Mouse (Mus musculus): ENCODE measurements around the gene Olfr1359.
A peak's percentile ranks its signal among the peaks of the same experiment; 100 is the strongest.
"Not testable (repeated sequence)": the region's sequence is repeated elsewhere in the genome, so short reads cannot be mapped to it uniquely, and the experiment has no call there.

The Olfr1359 gene

DNA sequence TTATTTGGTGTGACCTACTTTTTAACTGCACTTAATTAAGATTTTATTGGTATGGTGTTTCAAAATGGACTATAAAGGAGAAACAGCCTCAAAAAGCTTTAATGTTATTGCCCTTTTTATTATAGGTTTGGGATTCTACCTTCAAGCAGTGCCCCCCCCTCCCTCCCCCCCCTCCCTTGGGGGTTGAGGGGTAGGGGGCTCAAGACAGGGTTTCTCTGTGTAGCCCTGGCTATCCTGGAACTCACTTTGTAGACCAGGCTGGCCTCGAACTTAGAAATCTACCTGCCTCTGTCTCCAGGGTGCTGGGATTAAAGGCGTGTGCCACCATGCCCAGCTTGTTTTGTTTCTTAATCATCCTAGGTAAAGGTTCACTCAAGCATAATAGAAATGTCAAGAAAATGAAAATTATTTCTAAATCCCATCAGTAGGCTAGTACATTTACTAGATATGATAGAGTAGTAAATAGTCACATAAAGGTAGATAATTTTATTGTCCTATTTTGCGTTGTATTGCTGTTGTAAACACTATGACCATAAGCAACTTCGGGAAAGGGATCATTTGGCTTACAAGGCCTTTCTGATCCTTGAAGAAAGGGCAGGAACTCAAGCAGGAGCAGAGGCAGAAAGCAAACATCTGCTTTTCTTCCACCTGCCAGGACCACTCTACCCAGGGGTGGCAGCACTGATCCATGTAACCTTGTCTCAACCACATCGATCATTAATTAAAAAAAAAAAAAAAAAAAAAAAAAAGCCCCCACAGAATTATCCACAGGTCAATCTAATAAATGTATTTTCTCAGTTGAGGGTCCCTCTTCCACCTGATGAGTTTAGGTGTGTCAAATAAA is 25.3 kb downstream of the Olfr1359 start:
- no peak for DNase-seq (ENCODE audit: low read depth, low spot score)

DNA sequence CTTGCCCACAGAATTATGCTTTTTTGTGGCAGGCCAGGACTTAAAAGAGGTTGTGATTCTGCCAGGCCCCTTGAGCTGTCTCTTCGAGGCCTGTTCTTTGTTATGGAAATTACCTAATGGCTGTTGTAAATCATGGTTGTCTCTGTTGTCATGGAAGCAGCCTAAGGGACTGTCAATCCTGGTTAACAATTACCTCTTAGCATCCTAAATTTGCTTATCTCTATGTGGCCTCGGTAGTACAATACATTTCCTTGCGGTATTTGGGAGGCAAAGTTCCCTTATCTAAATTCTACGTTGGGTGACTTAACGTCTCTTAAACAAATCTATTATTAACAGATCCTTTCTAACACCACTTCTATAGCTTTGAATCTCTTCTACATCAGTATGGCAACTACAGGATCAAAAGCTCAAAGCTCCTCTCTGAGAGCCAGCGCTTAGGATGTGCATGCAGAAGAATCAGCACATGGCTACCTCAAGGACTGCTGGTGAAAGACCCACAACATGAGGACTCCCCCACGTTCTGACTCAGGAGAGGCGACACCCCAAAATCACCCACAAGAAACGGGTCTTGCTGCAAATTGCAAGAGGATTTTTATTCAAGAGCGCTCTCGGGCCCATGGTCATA is 30.1 kb downstream of the Olfr1359 start:
- no peak for DNase-seq (ENCODE audit: low read depth, low spot score)

DNA sequence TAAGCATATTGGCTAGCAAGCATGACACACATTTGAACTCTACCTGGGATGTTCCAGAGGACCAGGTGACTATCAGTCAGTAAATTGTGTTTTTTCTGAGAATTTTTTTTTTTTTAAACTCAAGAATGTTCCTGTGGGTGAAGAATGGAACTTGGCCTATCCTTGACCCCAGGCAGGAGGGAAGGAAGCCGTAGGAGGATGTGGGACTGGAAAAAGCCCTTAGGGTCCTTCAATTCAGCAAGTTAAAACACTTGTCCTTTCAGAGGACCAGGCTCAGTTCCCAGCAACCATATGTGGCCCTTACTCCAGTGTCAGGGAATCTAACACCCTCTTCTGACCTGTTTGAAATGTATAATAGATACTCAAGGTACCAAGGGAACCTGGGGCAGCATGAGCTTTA is 31.6 kb downstream of the Olfr1359 start:
- DNase-seq (ENCODE audit: low read depth, low spot score) = no peak

DNA sequence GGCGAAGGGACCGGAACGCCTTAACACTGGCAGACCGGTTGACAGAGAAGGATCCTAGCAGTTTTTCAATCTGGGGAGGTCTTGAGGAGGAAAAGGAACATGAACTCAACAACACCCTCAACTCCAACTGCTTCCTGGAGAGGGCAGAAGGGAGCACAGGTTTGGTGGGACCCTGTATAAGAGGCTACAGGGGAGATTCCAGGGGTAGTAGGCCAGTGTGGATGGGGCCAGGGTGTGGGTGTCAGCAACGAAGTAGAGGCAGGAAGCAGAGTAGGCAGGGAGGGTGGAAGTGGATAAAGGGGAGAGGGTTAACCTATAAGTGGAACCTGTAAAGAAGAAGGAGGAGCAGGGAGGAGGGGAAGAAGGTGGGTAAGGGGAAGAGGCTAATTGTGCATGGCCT is 35.6 kb downstream of the Olfr1359 start:
- DNase-seq (ENCODE audit: low read depth, low spot score) = no peak

DNA sequence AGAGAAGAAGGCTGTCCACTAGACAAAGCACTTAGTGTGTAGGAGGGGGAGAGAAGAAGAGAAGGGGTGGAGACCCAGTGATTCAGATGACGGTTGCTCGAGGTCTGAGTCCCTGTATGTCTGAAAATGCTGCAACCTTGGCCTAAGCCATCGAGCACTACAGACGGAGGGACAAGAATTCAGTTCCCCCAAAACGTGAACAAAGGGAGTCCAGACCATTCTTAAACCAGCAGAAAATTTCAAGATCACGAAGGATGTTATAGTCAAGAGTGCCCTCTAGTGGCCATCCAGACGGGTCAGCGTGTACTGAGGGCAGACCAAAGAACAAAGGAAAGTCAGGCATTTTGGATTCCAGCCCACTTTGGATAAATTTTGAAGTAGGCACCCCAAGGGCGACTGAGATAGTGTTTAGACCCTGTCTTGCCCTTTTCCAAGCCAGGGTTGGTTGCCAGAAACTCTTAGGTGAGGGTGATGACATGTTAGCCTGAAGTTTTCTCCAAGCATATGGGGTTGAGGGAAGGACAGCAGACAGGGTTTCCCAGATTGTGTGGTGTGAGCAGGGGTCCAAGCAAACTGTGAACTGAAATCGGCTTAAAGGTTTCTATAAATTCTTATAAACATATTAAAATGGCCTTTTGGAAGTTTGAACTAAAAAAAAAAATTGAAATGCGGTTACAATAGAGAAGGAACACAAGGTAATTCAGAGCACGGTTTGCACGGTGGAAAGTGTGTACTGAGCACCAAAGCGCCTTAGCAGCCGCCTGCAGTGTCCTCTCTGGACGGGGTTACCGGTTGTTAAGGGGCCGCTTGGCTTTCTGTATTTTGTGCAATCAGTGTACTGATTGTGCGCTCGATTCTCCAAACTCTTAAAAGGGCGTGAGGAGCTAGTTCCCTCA is 36.3 kb downstream of the Olfr1359 start:
- no peak for DNase-seq (ENCODE audit: low read depth, low spot score)

DNA sequence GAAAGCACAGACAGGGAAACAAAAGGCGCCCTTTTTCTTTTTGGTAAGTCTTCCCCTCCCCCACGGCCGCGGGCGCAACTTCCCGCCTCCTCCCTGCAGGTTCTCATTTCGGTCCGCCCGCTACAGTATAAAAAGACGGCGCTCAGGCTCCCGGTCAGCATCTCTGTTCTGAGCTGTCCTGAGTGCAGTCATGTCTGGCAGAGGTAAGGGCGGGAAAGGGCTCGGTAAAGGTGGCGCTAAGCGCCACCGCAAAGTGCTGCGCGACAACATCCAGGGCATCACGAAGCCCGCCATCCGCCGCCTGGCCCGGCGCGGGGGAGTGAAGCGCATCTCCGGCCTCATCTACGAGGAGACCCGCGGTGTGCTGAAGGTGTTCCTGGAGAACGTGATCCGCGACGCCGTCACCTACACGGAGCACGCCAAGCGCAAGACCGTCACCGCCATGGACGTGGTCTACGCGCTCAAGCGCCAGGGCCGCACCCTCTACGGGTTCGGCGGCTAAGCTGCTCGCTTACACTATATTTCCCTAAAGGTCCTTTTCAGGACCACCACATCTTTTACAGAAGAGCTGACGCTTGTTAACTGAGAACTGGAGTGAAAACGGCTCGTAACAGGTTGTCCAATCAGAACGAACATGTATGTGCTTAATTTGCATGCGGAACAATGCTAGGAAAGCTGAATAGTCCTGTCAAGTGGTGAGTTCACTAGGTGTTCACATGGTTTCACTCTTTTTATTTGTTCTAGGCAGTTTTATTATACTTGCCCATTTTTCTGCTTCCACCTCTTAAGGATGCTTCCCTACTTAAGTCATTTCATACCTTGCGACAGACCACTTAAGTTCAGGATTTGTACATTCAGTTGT is 37.2 kb downstream of the Olfr1359 start, which contains the start of gene Hist1h4j:
Gene Hist1h4j, plus strand, starts transcription at position 159 of the 862 bp plus-strand sequence.
- DNase-seq (ENCODE audit: low read depth, low spot score) = not testable (repeated sequence)

DNA sequence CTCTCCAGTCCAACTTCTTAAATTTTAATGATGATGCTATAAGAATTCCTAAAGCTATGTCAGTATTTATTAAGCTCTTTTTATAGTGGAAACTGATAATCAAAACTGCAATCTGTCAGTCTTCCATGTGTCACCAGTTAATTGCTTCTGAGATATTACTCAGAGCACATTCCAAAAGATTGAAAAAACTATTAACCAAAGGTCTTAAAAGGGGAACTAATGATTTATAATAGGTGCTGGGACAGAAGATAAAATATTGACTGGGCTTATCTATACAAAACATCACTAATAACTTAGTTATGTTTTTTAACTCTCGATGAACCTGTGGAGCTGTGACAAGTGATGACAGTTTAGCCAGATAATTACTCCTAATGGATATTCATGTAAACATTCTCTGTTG is 47.1 kb downstream of the Olfr1359 start:
- DNase-seq (ENCODE audit: low read depth, low spot score) = no peak

DNA sequence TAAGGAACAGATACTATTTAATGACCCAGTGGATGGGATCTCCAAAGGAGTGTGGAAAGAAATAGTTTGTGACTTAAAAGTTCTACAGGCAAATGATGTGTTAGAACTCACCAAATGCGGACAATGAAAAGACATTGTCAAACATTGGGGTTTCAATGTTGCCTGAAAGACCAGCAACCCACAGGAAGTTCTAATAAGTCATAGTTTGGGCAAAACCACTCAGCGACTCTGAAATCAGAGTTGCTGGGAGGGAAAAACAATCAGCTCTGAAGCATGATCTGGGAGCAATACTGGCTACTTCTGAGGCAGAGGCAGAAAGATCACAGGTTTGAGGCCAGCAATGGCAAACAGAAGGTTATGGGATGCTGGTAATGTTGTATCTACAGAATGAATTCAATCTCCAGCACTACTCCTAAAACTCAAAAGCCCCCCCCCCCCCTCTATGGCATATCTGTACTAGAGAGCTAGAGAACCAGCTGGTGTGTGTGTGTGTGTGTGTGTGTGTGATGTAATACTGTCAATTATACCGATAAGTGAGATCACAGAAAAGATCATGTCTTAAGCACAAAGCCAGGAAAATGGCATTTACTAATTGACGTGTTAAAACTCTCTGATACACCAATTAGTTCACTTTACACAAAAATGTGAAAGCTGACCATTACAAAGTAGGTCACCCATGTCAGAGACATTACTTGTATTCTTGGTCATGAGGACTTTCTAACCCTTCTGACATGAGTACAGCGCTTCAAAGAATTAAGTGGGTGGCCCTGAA is 51.7 kb downstream of the Olfr1359 start:
- no peak for DNase-seq (ENCODE audit: low read depth, low spot score)

DNA sequence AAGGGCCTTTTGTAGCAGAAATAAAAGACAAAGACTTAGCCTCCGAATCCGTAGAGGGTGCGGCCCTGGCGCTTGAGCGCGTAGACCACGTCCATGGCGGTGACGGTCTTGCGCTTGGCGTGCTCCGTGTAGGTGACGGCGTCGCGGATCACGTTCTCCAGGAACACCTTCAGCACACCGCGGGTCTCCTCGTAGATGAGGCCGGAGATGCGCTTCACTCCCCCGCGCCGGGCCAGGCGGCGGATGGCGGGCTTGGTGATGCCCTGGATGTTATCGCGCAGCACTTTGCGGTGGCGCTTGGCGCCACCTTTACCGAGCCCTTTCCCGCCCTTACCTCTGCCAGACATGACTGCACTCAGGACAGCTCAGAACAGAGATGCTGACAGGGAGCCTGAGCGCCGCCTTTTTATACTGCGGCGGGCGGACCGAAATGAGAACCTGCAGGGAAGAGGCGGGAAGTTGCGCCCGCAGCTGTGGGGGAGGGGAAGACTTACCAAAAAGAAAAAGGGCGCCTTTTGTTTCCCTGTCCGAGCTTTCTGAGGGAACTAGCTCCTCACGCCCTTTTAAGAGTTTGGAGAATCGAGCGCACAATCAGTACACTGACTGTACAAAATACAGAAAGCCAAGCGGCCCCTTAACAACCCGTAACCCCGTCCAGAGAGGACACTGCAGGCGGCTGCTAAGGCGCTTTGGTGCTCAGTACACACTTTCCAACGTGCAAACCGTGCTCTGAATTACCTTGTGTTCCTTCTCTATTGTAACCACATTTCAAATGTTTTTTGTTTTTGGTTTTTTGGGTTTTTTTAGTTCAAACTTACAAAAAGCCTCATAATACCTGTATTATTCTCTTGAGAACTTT is 52.5 kb downstream of the Olfr1359 start, which contains the start of gene Hist1h4k:
Gene Hist1h4k, minus strand, starts transcription at position 347 of the 859 bp plus-strand sequence.
- not testable (repeated sequence) for DNase-seq (ENCODE audit: low read depth, low spot score)

DNA sequence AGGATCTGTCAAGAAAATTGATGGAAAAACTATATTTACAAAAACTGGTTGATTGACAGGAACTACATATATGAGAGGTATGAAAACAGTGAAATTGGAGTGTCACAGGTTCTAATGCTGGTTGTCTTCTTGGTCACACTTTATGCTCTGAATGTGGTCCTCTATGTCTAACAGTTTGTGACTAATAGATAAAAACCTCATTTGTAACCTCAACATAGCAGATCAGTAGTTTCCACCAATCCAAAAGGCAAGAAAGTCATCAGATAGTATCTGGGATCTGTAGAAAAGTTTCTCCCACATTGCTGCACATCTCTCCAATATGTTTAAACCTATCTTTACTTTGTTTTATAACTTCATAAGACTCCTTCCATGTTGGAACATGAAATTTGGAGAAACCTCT is 53.5 kb downstream of the Olfr1359 start:
- DNase-seq (ENCODE audit: low read depth, low spot score) = no peak

DNA sequence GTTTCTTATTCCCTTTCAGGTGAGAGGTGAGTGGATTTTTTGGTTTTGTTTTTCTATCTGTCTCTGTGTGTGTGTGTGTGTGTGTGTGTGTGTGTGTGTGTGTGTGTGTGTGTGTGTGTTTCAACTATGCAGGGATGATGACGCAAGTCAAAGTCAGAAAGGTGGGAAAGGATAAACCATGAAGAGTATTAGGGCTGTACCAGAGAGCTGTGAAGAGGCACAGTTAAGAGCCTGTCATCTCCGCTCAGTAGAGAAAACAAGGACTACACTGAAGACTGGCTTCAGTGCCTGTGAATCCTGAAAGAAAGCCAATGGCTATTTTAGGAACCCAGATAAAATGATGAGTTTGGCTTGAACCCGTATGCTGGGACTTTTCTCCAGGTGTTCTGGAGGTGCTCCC is 53.9 kb downstream of the Olfr1359 start:
- DNase-seq (ENCODE audit: low read depth, low spot score) = no peak

DNA sequence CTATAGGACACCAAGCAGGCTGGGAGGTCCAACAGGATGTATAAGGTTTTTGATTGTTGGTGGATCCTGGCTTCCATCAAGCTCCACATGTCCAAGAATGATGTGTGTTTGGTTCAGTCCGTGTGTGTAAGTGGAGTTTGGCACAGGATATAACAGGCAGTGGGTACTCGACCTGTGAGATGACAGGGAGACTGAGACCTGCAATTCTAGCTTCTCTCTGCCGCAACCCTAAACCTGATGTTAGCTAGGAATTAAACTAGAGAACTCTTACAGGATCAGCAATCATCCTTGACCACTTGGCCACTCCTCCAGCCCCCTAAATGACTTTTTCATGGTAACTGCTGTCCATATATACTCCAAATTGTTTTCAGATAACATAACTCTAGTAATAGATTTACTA is 54.4 kb downstream of the Olfr1359 start:
- no peak for DNase-seq (ENCODE audit: low read depth, low spot score)

DNA sequence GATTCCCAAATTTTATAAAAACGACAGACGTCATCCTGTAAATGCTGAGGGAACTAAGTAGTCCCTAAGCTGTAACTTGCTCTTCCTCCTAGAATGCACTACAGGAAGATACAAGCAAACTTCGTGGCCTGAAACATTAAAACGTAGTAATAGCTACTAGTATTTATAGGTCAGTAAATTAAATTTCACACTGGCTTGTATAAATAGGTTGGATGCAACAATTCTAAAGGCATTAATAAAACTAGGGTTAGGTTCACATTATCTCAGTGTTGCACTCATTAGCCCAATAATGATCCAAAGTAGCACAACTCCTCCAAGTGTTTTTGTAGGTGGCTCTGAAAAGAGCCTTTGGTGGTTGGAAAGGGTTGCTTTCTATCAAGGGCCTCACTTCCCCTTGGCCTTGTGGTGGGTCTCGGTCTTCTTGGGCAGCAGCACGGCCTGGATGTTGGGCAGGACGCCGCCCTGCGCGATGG is 55.2 kb downstream of the Olfr1359 start:
- DNase-seq (ENCODE audit: low read depth, low spot score) = no peak

DNA sequence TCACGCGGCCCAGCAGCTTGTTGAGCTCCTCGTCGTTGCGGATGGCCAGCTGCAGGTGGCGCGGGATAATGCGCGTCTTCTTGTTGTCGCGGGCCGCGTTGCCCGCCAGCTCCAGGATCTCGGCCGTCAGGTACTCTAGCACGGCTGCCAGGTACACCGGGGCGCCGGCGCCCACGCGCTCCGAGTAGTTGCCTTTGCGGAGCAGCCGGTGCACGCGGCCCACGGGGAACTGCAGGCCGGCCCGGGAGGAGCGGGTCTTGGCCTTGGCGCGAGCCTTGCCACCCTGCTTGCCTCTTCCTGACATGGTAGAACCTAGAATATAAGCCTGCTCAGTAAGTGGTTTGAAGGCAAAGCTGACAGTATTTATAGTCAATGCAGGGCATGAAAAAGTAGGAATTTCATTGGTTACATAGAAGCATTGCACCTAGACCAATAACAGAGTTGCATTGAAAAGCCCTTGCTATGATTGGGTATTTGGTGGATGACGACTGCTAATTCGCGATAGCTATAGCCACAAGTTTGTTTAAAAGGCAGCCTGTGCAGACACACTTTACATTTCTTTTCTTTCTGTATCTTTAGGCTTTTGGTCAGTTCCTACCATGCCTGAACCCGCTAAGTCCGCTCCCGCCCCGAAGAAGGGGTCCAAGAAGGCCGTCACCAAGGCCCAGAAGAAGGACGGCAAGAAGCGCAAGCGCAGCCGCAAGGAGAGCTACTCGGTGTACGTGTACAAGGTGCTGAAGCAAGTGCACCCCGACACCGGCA is 55.8 kb downstream of the Olfr1359 start, which contains the start of the genes Hist1h2ak and Hist1h2bn:
Gene Hist1h2ak, minus strand, starts transcription at position 304 of the 762 bp plus-strand sequence.
Gene Hist1h2bn, plus strand, starts transcription at position 600 of the 762 bp plus-strand sequence.
- peak; percentile 82 for DNase-seq (ENCODE audit: low read depth, low spot score)

DNA sequence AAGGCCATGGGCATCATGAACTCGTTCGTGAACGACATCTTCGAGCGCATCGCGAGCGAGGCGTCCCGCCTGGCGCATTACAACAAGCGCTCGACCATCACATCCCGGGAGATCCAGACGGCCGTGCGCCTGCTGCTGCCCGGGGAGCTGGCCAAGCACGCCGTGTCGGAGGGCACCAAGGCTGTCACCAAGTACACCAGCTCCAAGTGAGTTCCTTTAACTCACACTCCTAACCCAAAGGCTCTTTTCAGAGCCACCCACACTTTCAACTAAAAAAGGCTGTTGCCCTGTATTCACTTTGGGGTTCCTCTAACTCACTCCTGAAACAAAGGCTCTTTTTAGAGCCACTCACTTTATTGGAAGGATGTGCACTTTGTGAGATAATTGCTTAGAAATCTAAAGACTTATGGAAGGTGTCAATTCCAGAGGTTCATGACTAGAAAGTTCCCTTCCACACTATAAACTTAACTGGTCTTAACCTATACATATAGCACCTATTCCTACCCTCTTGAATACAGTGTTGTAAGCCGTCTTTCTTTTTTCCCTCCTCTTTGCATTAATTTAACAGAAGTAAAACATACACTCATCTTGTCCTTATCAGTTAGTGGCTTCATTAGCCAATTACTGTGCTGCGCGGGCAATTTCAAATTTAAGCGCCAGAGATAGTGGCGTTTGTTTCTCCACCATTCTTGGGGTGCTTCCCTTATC is 56.5 kb downstream of the Olfr1359 start:
- not testable (repeated sequence) for DNase-seq (ENCODE audit: low read depth, low spot score)

DNA sequence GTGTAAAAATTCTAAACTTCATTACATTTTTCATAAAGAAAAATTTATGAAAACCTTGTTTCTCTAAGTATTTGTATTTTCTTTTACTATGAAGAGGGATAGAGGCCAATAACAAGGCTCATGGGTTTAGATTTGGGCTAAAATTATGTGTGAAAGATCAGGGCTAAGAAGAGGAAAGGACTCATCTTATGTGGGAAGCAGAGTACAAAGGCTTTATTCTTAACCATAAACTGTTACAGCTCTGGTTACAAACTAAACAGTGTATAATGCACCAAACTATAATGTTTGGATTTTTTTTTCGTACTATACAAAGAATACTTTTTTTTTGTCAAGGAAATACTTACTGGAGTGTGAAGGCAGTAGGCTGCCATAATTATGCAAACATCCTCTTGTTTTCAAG is 57.8 kb downstream of the Olfr1359 start:
- DNase-seq (ENCODE audit: low read depth, low spot score) = no peak

All from retina, adult 2 months (tissue).